Mouse (Mus musculus) ES-Bruce4 (cell line): ENCODE results near the gene Fto.

Experiments used
- CTCF ChIP-seq: IDR thresholded peaks from one replicate; pipeline ENCODE4 v1.8.1; 2011; ENCODE audit warnings: low read depth, low read length
- EP300 ChIP-seq: IDR thresholded peaks from 2 replicates; pipeline ENCODE4 v1.6.1; 2011; ENCODE audit warnings: low read depth, low read length; ENCODE audit not compliant: insufficient read depth
- POLR2A ChIP-seq: IDR thresholded peaks from one replicate; pipeline ENCODE4 v1.8.1; 2011; ENCODE audit warnings: low read length; ENCODE audit not compliant: insufficient read depth

GRCm38 (mm10) chr8:91509206-91509899 is 196.0 kb downstream of the Fto start:
- TF ChIP-seq CTCF (no peak), POLR2A (no peak), EP300 (no peak)
